Mouse (Mus musculus): Measurements from ENCODE around the gene Vcpkmt. TPM values are rescaled to one million over a fixed set of nuclear protein-coding genes. Genes with fewer than 3 reads are reported as not detected.
"Not testable (repeated sequence)": the region's sequence is repeated elsewhere in the genome, so short reads cannot be mapped to it uniquely, and the experiment has no call there.

Vcpkmt gene
- total RNA-seq (2021), result 10 to 100 TPM; 23.2 to 26.0 TPM
- long read RNA-seq, experiment 1, transcript Vcpkmt-201 (6 exons, 1,027 nt), result major isoform, 6 of 12 reads
- long read RNA-seq, experiment 1, partial matches to known transcripts, result 2 of 12 reads
- long read RNA-seq, experiment 1, other reads (novel, unspliced or antisense), result 4 of 12 reads
- long read RNA-seq, experiment 2, partial matches to known transcripts, result 3 of 8 reads
- long read RNA-seq, experiment 2, other reads (novel, unspliced or antisense), result 2 of 8 reads

GRCm38 (mm10) chr12:69582613-69583269, at the start of gene Vcpkmt:
TSS of gene Vcpkmt (minus strand) at chr12:69583028.
- peak; percentile 90 to 91 for DNase-seq (ENCODE audit: extremely low spot score in 1 of 2, low spot score in 2 of 2)
- intact Hi-C loops (cut with DNase I), result loop anchor here (2.0 to 5.0 kb wide), 2 partner anchors 100 to 210 kb away; partner anchors contain the start of genes Arf6, Gm9887 and Sos2
- H3K27ac ChIP-seq, result peak within 1 kb of the TSS; percentile 87
- peak within 1 kb of the TSS; percentile 85 for H3K4me3 ChIP-seq
- no peak for TF ChIP-seq CTCF (IDR thresholded peaks at IDR 0.05)

GRCm38 (mm10) chr12:69618590-69618989, 35.8 kb upstream of the Vcpkmt start:
- H3K27ac ChIP-seq; DNase-seq (ENCODE audit: extremely low spot score in 1 of 2, low spot score in 2 of 2); H3K4me3 ChIP-seq; intact Hi-C loops (cut with DNase I): not testable (repeated sequence)

GRCm38 (mm10) chr12:69604367-69604766, 21.5 kb upstream of the Vcpkmt start:
- TF ChIP-seq CTCF (IDR thresholded peaks at IDR 0.05), result no peak
- intact Hi-C loops (cut with DNase I), result loop anchor here (5.0 kb wide), 1 partner anchor 93 kb away; no protein-coding TSS in a partner anchor
- Histone ChIP-seq H3K4me3 (no peak overlapping the region), H3K27ac (no peak overlapping the region)
- no peak for DNase-seq (ENCODE audit: extremely low spot score in 1 of 2, low spot score in 2 of 2)

- intact Hi-C loops (cut with DNase I), result no loop called here
Measured at GRCm38 (mm10) chr12:69597446-69597845, 14.6 kb upstream of the Vcpkmt start.

GRCm38 (mm10) chr12:69593130-69593529, 10.3 kb upstream of the Vcpkmt start:
- DNase-seq (ENCODE audit: extremely low spot score in 1 of 2, low spot score in 2 of 2), result no peak
- Histone ChIP-seq H3K27ac (no peak overlapping the region), H3K4me3 (no peak overlapping the region)
- intact Hi-C loops (cut with DNase I), result no loop called here
- TF ChIP-seq CTCF (IDR thresholded peaks at IDR 0.05), result no peak

More at GRCm38 (mm10) chr12:69597446-69597845, 14.6 kb upstream of the Vcpkmt start:
- TF ChIP-seq CTCF (IDR thresholded peaks at IDR 0.05), result no peak
- Histone ChIP-seq H3K27ac (no peak overlapping the region), H3K4me3 (no peak overlapping the region)
- DNase-seq (ENCODE audit: extremely low spot score in 1 of 2, low spot score in 2 of 2), result no peak

- no peak for TF ChIP-seq CTCF (IDR thresholded peaks at IDR 0.05)
Measured at GRCm38 (mm10) chr12:69583270-69583629, 422 bp upstream of the Vcpkmt start.

GRCm38 (mm10) chr12:69582216-69582612, 614 bp downstream of the Vcpkmt start:
- DNase-seq (ENCODE audit: extremely low spot score in 1 of 2, low spot score in 2 of 2), result no peak
- Histone ChIP-seq H3K4me3 (peak overlapping the region; percentile 85), H3K27ac (peak overlapping the region; percentile 87)
- TF ChIP-seq CTCF (IDR thresholded peaks at IDR 0.05), result no peak
- intact Hi-C loops (cut with DNase I), result loop anchor here (2.0 to 5.0 kb wide), 2 partner anchors 100 to 209 kb away; partner anchors contain the start of genes Arf6, Gm9887 and Sos2

More at GRCm38 (mm10) chr12:69583270-69583629, 422 bp upstream of the Vcpkmt start:
- Histone ChIP-seq H3K4me3 (peak overlapping the region; percentile 85), H3K27ac (peak overlapping the region; percentile 87)
- DNase-seq (ENCODE audit: extremely low spot score in 1 of 2, low spot score in 2 of 2), result no peak
- intact Hi-C loops (cut with DNase I), result loop anchor here (2.0 to 5.0 kb wide), 2 partner anchors 99 to 210 kb away; partner anchors contain the start of genes Arf6, Gm9887 and Sos2

GRCm38 (mm10) chr12:69579623-69580022, 3.2 kb downstream of the Vcpkmt start:
- intact Hi-C loops (cut with DNase I), result loop anchor here (5.0 kb wide), 1 partner anchor 103 kb away; the partner anchor contains the start of gene Sos2
- DNase-seq (ENCODE audit: extremely low spot score in 1 of 2, low spot score in 2 of 2), result no peak
- Histone ChIP-seq H3K27ac (no peak overlapping the region), H3K4me3 (no peak overlapping the region)
- TF ChIP-seq CTCF (IDR thresholded peaks at IDR 0.05), result no peak

GRCm38 (mm10) chr12:69576120-69576627, 6.7 kb downstream of the Vcpkmt start:
- H3K27ac ChIP-seq, result no peak overlapping the region
- intact Hi-C loops (cut with DNase I), result no loop called here
- TF ChIP-seq CTCF (IDR thresholded peaks at IDR 0.05), result no peak
- no peak for DNase-seq (ENCODE audit: extremely low spot score in 1 of 2, low spot score in 2 of 2)
- H3K4me3 ChIP-seq, result no peak overlapping the region

GRCm38 (mm10) chr12:69573916-69574881, 8.6 kb downstream of the Vcpkmt start:
- H3K4me3 ChIP-seq, result peak overlapping the region; percentile 45
- TF ChIP-seq CTCF (IDR thresholded peaks at IDR 0.05), result peak; percentile 91
- peak overlapping the region; percentile 63; the same call in 1 of the 2 replicates for H3K27ac ChIP-seq
- DNase-seq (ENCODE audit: extremely low spot score in 1 of 2, low spot score in 2 of 2), result peak; percentile 71 to 76
- intact Hi-C loops (cut with DNase I), result loop anchor here (2.0 kb wide), 1 partner anchor 203 kb away; no protein-coding TSS in a partner anchor

- H3K4me3 ChIP-seq, result no peak overlapping the region
- intact Hi-C loops (cut with DNase I), result no loop called here
- no peak for TF ChIP-seq CTCF (IDR thresholded peaks at IDR 0.05)
- no peak overlapping the region for H3K27ac ChIP-seq
- DNase-seq (ENCODE audit: extremely low spot score in 1 of 2, low spot score in 2 of 2), result no peak
Measured at GRCm38 (mm10) chr12:69573271-69573670, 9.6 kb downstream of the Vcpkmt start.
